Mouse (Mus musculus): Measurements from ENCODE around the gene Rnf111. TPM values are rescaled to one million over a fixed set of nuclear protein-coding genes. Genes with fewer than 3 reads are reported as not detected.

Rnf111 gene
- polyA plus RNA-seq, 1 experiment from 2014 or later, result 31.7 TPM

Small RNA genes lying within 50 kb of the gene (microRNA-seq; reads per million reads assigned to microRNA genes)
- gene Mir5626, result 7.6 reads per million, percentile 17 among the genes with 10 or more reads in this experiment

Other genes starting within 250 kb of the Rnf111 start
- 255 TPM in 2 replicates for gene Ccnb2, start 82.2 kb downstream of the Rnf111 start, polyA plus RNA-seq (2014; fragmentation: Nextera tagmentation; extraction: Ambion mirVana)
- gene Sltm, start 39.0 kb upstream of the Rnf111 start, polyA plus RNA-seq (2014; fragmentation: Nextera tagmentation; extraction: Ambion mirVana), result 70.1 and 72.3 TPM in 2 replicates
- gene Gm10642, start 152.5 kb upstream of the Rnf111 start, polyA plus RNA-seq (2014; fragmentation: Nextera tagmentation; extraction: Ambion mirVana), result 0.13 and 0.17 TPM in 2 replicates
- gene Mindy2, start 153.4 kb upstream of the Rnf111 start, polyA plus RNA-seq (2014; fragmentation: Nextera tagmentation; extraction: Ambion mirVana), result 3.3 and 4.3 TPM in 2 replicates
- gene Adam10, start 175.3 kb upstream of the Rnf111 start, polyA plus RNA-seq (2014; fragmentation: Nextera tagmentation; extraction: Ambion mirVana), result 52.4 and 52.5 TPM in 2 replicates